Mouse (Mus musculus) erythroblast, embryonic 14.5 days (primary cell): ENCODE results near the gene Elf2.

ENCODE experiments used
- GATA1 ChIP-seq: IDR thresholded peaks from 2 replicates; pipeline ENCODE4 v1.6.1; 2012; ENCODE audit warnings: low read length, inconsistent platforms, mixed read lengths
- TAL1 ChIP-seq: IDR thresholded peaks from 3 replicates; pipeline ENCODE4 v1.6.1; 2012; ENCODE audit warnings: low read length, inconsistent platforms, mixed read lengths

DNA sequence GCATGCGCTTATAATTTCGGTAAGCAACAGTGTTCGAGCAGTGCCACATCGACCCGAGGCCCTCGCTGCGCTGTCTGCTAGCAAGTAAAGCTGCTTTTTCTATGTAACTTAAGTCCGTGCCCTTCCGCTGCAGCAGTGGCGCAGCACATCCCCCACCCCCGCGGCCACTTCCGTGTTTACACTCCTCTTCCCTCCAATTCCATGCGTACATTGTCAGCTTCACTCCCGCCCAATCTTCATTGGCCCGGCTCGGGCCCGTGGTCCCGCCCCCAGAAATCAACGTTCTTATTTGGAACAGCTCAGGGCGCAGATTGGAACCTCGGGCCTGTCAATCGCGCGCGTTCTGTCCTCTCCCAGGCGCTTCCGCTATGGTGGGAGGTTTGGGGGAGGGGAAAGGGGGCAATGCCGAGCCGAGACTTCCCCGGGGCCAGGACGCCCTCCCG is 64.5 kb downstream of the Elf2 start:
- TF ChIP-seq GATA1 (no peak), TAL1 (no peak)
